ENCODE assay signal across 8 mouse cellular contexts in genomic region chr19:43939769-43940689, GRCm38 (mm10). TPM values are rescaled to one million over a fixed set of nuclear protein-coding genes. Genes with fewer than 3 reads are reported as not detected.
A peak's percentile ranks its signal among the peaks of the same experiment; 100 is the strongest.
DNase-seq lines count a peak whose midpoint lies in the region; ATAC-seq and TF ChIP-seq lines count a peak whose summit lies in the region.

Gene Dnmbp (minus strand): TSS chr19:43940191.

- no peak for TF ChIP-seq EP300 in liver, postnatal 0 days (IDR thresholded peaks at IDR 0.05; ENCODE audit: low read depth)
- TF ChIP-seq EP300 in stomach, postnatal 0 days (optimal IDR thresholded peaks at IDR 0.05), result no peak

- H3K27ac ChIP-seq in forebrain, embryonic 14.5 days (ENCODE audit: low read depth, low read length), result no peak within 1 kb of the TSS
- peak within 1 kb of the TSS; percentile 87 for H3K27ac ChIP-seq in liver, postnatal 0 days (ENCODE audit: low read depth)
- H3K27ac ChIP-seq in neural tube, embryonic 13.5 days (replicated peaks), result peak within 1 kb of the TSS; percentile 28; the same call in 1 of the 2 replicates
- H3K27ac ChIP-seq in stomach, postnatal 0 days (replicated peaks), result peak within 1 kb of the TSS; percentile 85

- H3K4me1 ChIP-seq in E14TG2a.4 (replicated peaks; ENCODE audit: low read depth, low read length), result peaks cover 50% of the 10 kb centered on the region
- H3K4me1 ChIP-seq in forebrain, embryonic 14.5 days (ENCODE audit: control insufficient read depth, insufficient read depth, low read length), result no peaks in the 10 kb centered on the region; the same call in 1 of the 2 replicates
- H3K4me1 ChIP-seq in liver, postnatal 0 days (ENCODE audit: insufficient read depth), result peaks cover 19% of the 10 kb centered on the region
- H3K4me1 ChIP-seq in neural tube, embryonic 13.5 days (replicated peaks), result peaks cover 20% of the 10 kb centered on the region
- peaks cover 4% of the 10 kb centered on the region; the same call in 1 of the 2 replicates for H3K4me1 ChIP-seq in stomach, postnatal 0 days (replicated peaks; ENCODE audit: control insufficient read depth, insufficient read depth)

- H3K4me2 ChIP-seq in forebrain, embryonic 14.5 days (ENCODE audit: low read length), result peak within 1 kb of the TSS; percentile 77
- H3K4me2 ChIP-seq in liver, postnatal 0 days (ENCODE audit: low read depth, low read length), result peak within 1 kb of the TSS; percentile 80
- peak within 1 kb of the TSS; percentile 73 for H3K4me2 ChIP-seq in neural tube, embryonic 13.5 days
- peak within 1 kb of the TSS; percentile 75 for H3K4me2 ChIP-seq in stomach, postnatal 0 days (replicated peaks; ENCODE audit: low read depth)

- peaks cover 25% of the 10 kb centered on the region for H3K27me3 ChIP-seq in E14TG2a.4 (ENCODE audit: insufficient read depth, low read length)
- no peaks in the 10 kb centered on the region for H3K27me3 ChIP-seq in forebrain, embryonic 14.5 days (replicated peaks; ENCODE audit: control insufficient read depth, insufficient read depth, low read length)
- H3K27me3 ChIP-seq in liver, postnatal 0 days (ENCODE audit: insufficient read depth, low read length), result no peaks in the 10 kb centered on the region
- H3K27me3 ChIP-seq in neural tube, embryonic 13.5 days, result no peaks in the 10 kb centered on the region
- no peaks in the 10 kb centered on the region for H3K27me3 ChIP-seq in stomach, postnatal 0 days (ENCODE audit: control insufficient read depth, insufficient read depth, low read length)

- intact Hi-C loops in heart, postnatal 10 days (cut with DNase I), result loop anchor here (1.0 to 5.0 kb wide), 5 partner anchors 19 to 108 kb away; no protein-coding TSS in a partner anchor

- DNase-seq in cerebellum, adult 11 months, result peak; percentile 80
- peak; percentile 79 for DNase-seq in forebrain, embryonic 14.5 days (ENCODE audit: low spot score)
- peak; percentile 87 to 91 for DNase-seq in heart, postnatal 10 days
- DNase-seq in kidney, postnatal 4 days, result peak; percentile 94
- DNase-seq in liver, postnatal 0 days, result peak; percentile 87
- peak; percentile 88 for DNase-seq in stomach, postnatal 0 days (ENCODE audit: low spot score)

- H3K36me3 ChIP-seq in E14TG2a.4 (ENCODE audit: insufficient read depth, low read length), result no peaks in the 10 kb centered on the region
- no peaks in the 10 kb centered on the region for H3K36me3 ChIP-seq in forebrain, embryonic 14.5 days (ENCODE audit: control insufficient read depth, insufficient read depth, low read length)
- no peaks in the 10 kb centered on the region for H3K36me3 ChIP-seq in liver, postnatal 0 days (replicated peaks; ENCODE audit: insufficient read depth, low read length)
- no peaks in the 10 kb centered on the region for H3K36me3 ChIP-seq in neural tube, embryonic 13.5 days
- H3K36me3 ChIP-seq in stomach, postnatal 0 days (ENCODE audit: control insufficient read depth, insufficient read depth, low read length), result no peaks in the 10 kb centered on the region

- H3K9ac ChIP-seq in forebrain, embryonic 14.5 days (ENCODE audit: low read length), result peak within 1 kb of the TSS; percentile 82
- peak within 1 kb of the TSS; percentile 83 for H3K9ac ChIP-seq in liver, postnatal 0 days (replicated peaks)
- H3K9ac ChIP-seq in neural tube, embryonic 13.5 days, result peak within 1 kb of the TSS; percentile 82
- H3K9ac ChIP-seq in stomach, postnatal 0 days (ENCODE audit: low read length), result peak within 1 kb of the TSS; percentile 76

- ATAC-seq in forebrain, embryonic 14.5 days, result peak; percentile 91
- peak; percentile 95 for ATAC-seq in liver, postnatal 0 days
- peak; percentile 86 for ATAC-seq in neural tube, embryonic 13.5 days (ENCODE audit: low read depth)
- ATAC-seq in stomach, postnatal 0 days (ENCODE audit: low FRiP score, low TSS enrichment), result peak; percentile 95

- H3K4me3 ChIP-seq in E14TG2a.4 (replicated peaks; ENCODE audit: low read length), result peak within 1 kb of the TSS; percentile 85
- H3K4me3 ChIP-seq in forebrain, embryonic 14.5 days (ENCODE audit: low read depth, low read length), result peak within 1 kb of the TSS; percentile 68
- peak within 1 kb of the TSS; percentile 71 for H3K4me3 ChIP-seq in liver, postnatal 0 days (ENCODE audit: low read depth, low read length)
- H3K4me3 ChIP-seq in neural tube, embryonic 13.5 days, result peak within 1 kb of the TSS; percentile 65
- H3K4me3 ChIP-seq in stomach, postnatal 0 days (ENCODE audit: low read depth, low read length), result peak within 1 kb of the TSS; percentile 79

- WGBS in forebrain, embryonic 14.5 days, result 5% methylated on average over 79 of the region's 94 CpGs
- WGBS in liver, postnatal 0 days (ENCODE audit: insufficient replicate concordance), result 4% methylated on average over 49 of the region's 94 CpGs
- 4% methylated on average over 71 of the region's 94 CpGs for WGBS in neural tube, embryonic 13.5 days
- WGBS in stomach, postnatal 0 days, result 4% methylated on average over 60 of the region's 94 CpGs

- H3K9me3 ChIP-seq in E14TG2a.4 (ENCODE audit: low read length), result no peaks in the 10 kb centered on the region
- H3K9me3 ChIP-seq in forebrain, embryonic 14.5 days (replicated peaks; ENCODE audit: control insufficient read depth, low read length), result no peaks in the 10 kb centered on the region
- H3K9me3 ChIP-seq in liver, postnatal 0 days (ENCODE audit: low read length), result no peaks in the 10 kb centered on the region
- no peaks in the 10 kb centered on the region for H3K9me3 ChIP-seq in neural tube, embryonic 13.5 days
- no peaks in the 10 kb centered on the region for H3K9me3 ChIP-seq in stomach, postnatal 0 days (ENCODE audit: control insufficient read depth, low read length)

- TF ChIP-seq CTCF in E14TG2a.4 (conservative IDR thresholded peaks at IDR 0.05; ENCODE audit: low read length), result peak; percentile 17; the same call in 1 of the 2 replicates
- peak; percentile 81 for TF ChIP-seq CTCF in liver, postnatal 0 days (IDR thresholded peaks at IDR 0.05; ENCODE audit: low read depth)
- TF ChIP-seq CTCF in stomach, postnatal 0 days (IDR thresholded peaks at IDR 0.05; ENCODE audit: low read depth), result peak; percentile 84

RNA-seq across cellular contexts. Expression of gene Dnmbp, which starts in this region (rescaled TPM):
- polyA plus RNA-seq in forebrain, embryonic 14.5 days (2014; fragmentation: Nextera tagmentation; extraction: Ambion mirVana), result 7.2 and 7.6 TPM in 2 replicates
- total RNA-seq in heart, postnatal 10 days (2021), result 10 to 100 TPM; 11.2 to 13.2 TPM
- 4.0 and 4.8 TPM in 2 replicates for polyA plus RNA-seq in liver, postnatal 0 days (2015; fragmentation: Nextera tagmentation; extraction: Ambion mirVana)
- 9.3 and 10.3 TPM in 2 replicates for polyA plus RNA-seq in neural tube, embryonic 13.5 days (2015; fragmentation: Nextera tagmentation; extraction: Ambion mirVana)
- 14.2 and 14.6 TPM in 2 replicates for polyA plus RNA-seq in stomach, postnatal 0 days (2015; fragmentation: Nextera tagmentation; extraction: Ambion mirVana)

Comparison
In these comparisons a context has a peak if more than half of its experiments do, and no peak if none do; other contexts are left out.
1. CTCF ChIP-seq: peak in every context shown above with its lines; median percentile 84 in stomach, postnatal 0 days; 81 in liver, postnatal 0 days; 17 in E14TG2a.4.